Mouse (Mus musculus) brain, adult 2 months (tissue): Measurements from ENCODE around the gene Car2.
A peak's percentile ranks its signal among the peaks of the same experiment; 100 is the strongest.

ENCODE experiments used
- DNase-seq: peaks from one replicate; pipeline ENCODE4 v3.0.0; 2011; ENCODE audit warnings: low read depth, low spot score

Car2 gene

GRCm38 (mm10) chr3:14878749-14879223 lies 7.3 kb upstream of the Car2 start:
- no peak for DNase-seq

GRCm38 (mm10) chr3:14879293-14879692 lies 6.8 kb upstream of the Car2 start:
- no peak for DNase-seq

GRCm38 (mm10) chr3:14880277-14880676 lies 5.8 kb upstream of the Car2 start:
- DNase-seq = no peak

GRCm38 (mm10) chr3:14882005-14882404 lies 4.1 kb upstream of the Car2 start:
- DNase-seq = no peak

GRCm38 (mm10) chr3:14882756-14883155 lies 3.3 kb upstream of the Car2 start:
- DNase-seq = no peak

GRCm38 (mm10) chr3:14884826-14885225 lies 1.2 kb upstream of the Car2 start:
- peak; percentile 60 for DNase-seq

GRCm38 (mm10) chr3:14887134-14887666 lies 1.1 kb downstream of the Car2 start:
- no peak for DNase-seq

GRCm38 (mm10) chr3:14887686-14888295 lies 1.7 kb downstream of the Car2 start:
- DNase-seq = peak; percentile 53

- no peak for DNase-seq
These were observed 2.5 kb downstream of the Car2 start for GRCm38 (mm10) chr3:14888549-14888948.

GRCm38 (mm10) chr3:14889085-14889484 lies 3.0 kb downstream of the Car2 start:
- no peak for DNase-seq

GRCm38 (mm10) chr3:14889716-14890409 lies 3.8 kb downstream of the Car2 start:
- no peak for DNase-seq

GRCm38 (mm10) chr3:14892991-14893390 lies 6.9 kb downstream of the Car2 start:
- DNase-seq = no peak

GRCm38 (mm10) chr3:14893700-14894099 lies 7.6 kb downstream of the Car2 start:
- no peak for DNase-seq

- no peak for DNase-seq
These were observed 9.3 kb downstream of the Car2 start for GRCm38 (mm10) chr3:14895333-14895732.

GRCm38 (mm10) chr3:14897770-14898169 lies 11.7 kb downstream of the Car2 start:
- no peak for DNase-seq

GRCm38 (mm10) chr3:14903380-14903779 lies 17.3 kb downstream of the Car2 start:
- DNase-seq = no peak

GRCm38 (mm10) chr3:14904165-14904564 lies 18.1 kb downstream of the Car2 start:
- DNase-seq = no peak

GRCm38 (mm10) chr3:14907271-14907670 lies 21.2 kb downstream of the Car2 start:
- no peak for DNase-seq

- DNase-seq = no peak
These were observed 26.0 kb downstream of the Car2 start for GRCm38 (mm10) chr3:14911992-14912582.

GRCm38 (mm10) chr3:14913774-14914173 lies 27.7 kb downstream of the Car2 start:
- no peak for DNase-seq

- DNase-seq = no peak
These were observed 29.3 kb downstream of the Car2 start for GRCm38 (mm10) chr3:14915355-14915754.

GRCm38 (mm10) chr3:14917261-14917660 lies 31.2 kb downstream of the Car2 start:
- peak; percentile 51 for DNase-seq

- DNase-seq = no peak
These were observed 58.6 kb downstream of the Car2 start for GRCm38 (mm10) chr3:14944706-14945105.
